Mouse (Mus musculus): ENCODE results near the gene AC170998.1.

GRCm38 (mm10) chr17:28714006-28714405, 11.9 kb upstream of the AC170998.1 start:
- peak; percentile 39 for TF ChIP-seq CTCF (conservative IDR thresholded peaks at IDR 0.05; ENCODE audit: low read length)
- TF ChIP-seq NANOG (IDR thresholded peaks at IDR 0.05; ENCODE audit: borderline replicate concordance, low read length): no peak

Data from E14TG2a.4 (cell line).